Mouse (Mus musculus): ENCODE measurements at regions not wholly inside any gene's neighbourhood (a gene's known extent, or its start where the extent isn't known, plus 50 kb on each side); places are given as distances from the start of the nearest gene placed in this dataset.
"Not testable (repeated sequence)": the region's sequence is repeated elsewhere in the genome, so short reads cannot be mapped to it uniquely, and the experiment has no call there.

- DNase-seq (ENCODE audit: extremely low read depth, low read depth, low spot score), result not testable (repeated sequence)
Measured at GRCm38 (mm10) chr1:184669173-184669572, 63.2 kb downstream of the Hlx start.

- no peak for DNase-seq (ENCODE audit: extremely low read depth, low read depth, low spot score)
Measured at GRCm38 (mm10) chr1:184668428-184668827, 64.0 kb downstream of the Hlx start.

- no peak for DNase-seq (ENCODE audit: extremely low read depth, low read depth, low spot score)
Measured at GRCm38 (mm10) chr1:184668022-184668421, 64.4 kb downstream of the Hlx start.

GRCm38 (mm10) chr1:184665243-184665642 is 67.2 kb downstream of the Hlx start:
- DNase-seq (ENCODE audit: extremely low read depth, low read depth, low spot score), result no peak

GRCm38 (mm10) chr1:184664098-184664375 is 68.4 kb downstream of the Hlx start:
- DNase-seq (ENCODE audit: extremely low read depth, low read depth, low spot score), result no peak

GRCm38 (mm10) chr1:184663300-184664097 is 68.9 kb downstream of the Hlx start:
- DNase-seq (ENCODE audit: extremely low read depth, low read depth, low spot score), result no peak

- DNase-seq (ENCODE audit: extremely low read depth, low read depth, low spot score), result no peak
Measured at GRCm38 (mm10) chr1:184650541-184651105, 81.8 kb downstream of the Hlx start.

- no peak for DNase-seq (ENCODE audit: extremely low read depth, low read depth, low spot score)
Measured at GRCm38 (mm10) chr1:184647920-184648540, 84.4 kb downstream of the Hlx start.

- DNase-seq (ENCODE audit: extremely low read depth, low read depth, low spot score), result no peak
Measured at GRCm38 (mm10) chr1:184644767-184645598, 87.4 kb downstream of the Hlx start.

GRCm38 (mm10) chr1:184630695-184631475 is 101.5 kb downstream of the Hlx start:
- no peak for DNase-seq (ENCODE audit: extremely low read depth, low read depth, low spot score)

GRCm38 (mm10) chr1:184629194-184629593 is 103.2 kb downstream of the Hlx start:
- no peak for DNase-seq (ENCODE audit: extremely low read depth, low read depth, low spot score)

- no peak for DNase-seq (ENCODE audit: extremely low read depth, low read depth, low spot score)
Measured at GRCm38 (mm10) chr1:184628566-184629168, 103.8 kb downstream of the Hlx start.

GRCm38 (mm10) chr1:184622462-184622861 is 110.0 kb downstream of the Hlx start:
- no peak for DNase-seq (ENCODE audit: extremely low read depth, low read depth, low spot score)

GRCm38 (mm10) chr1:184621950-184622349 is 110.5 kb downstream of the Hlx start:
- DNase-seq (ENCODE audit: extremely low read depth, low read depth, low spot score), result no peak

- peak; percentile 8 for DNase-seq (ENCODE audit: extremely low read depth, low read depth, low spot score)
Measured at GRCm38 (mm10) chr1:184617853-184618454, 114.5 kb downstream of the Hlx start.

GRCm38 (mm10) chr1:184615991-184616390 is 116.4 kb downstream of the Hlx start:
- no peak for DNase-seq (ENCODE audit: extremely low read depth, low read depth, low spot score)

- DNase-seq (ENCODE audit: extremely low read depth, low read depth, low spot score), result no peak
Measured at GRCm38 (mm10) chr1:184614699-184615415, 117.6 kb downstream of the Hlx start.

- DNase-seq (ENCODE audit: extremely low read depth, low read depth, low spot score), result no peak
Measured at GRCm38 (mm10) chr1:184612880-184613279, 119.5 kb downstream of the Hlx start.

GRCm38 (mm10) chr1:184608938-184609337 is 123.5 kb downstream of the Hlx start:
- no peak for DNase-seq (ENCODE audit: extremely low read depth, low read depth, low spot score)

Measured in fat pad, adult 2 months (tissue).